Mouse (Mus musculus) heart, postnatal 0 days (tissue): ENCODE data around the gene Ccdc34.

Experiments
- CTCF ChIP-seq: IDR thresholded peaks from 2 replicates; pipeline ENCODE4 v1.5.1; 2016; ENCODE audit warnings: antibody characterized with exemption, control low read depth, low read depth
- EP300 ChIP-seq: IDR thresholded peaks from 2 replicates; pipeline ENCODE4 v1.6.1; 2016; ENCODE audit warnings: antibody characterized with exemption, low read depth

DNA sequence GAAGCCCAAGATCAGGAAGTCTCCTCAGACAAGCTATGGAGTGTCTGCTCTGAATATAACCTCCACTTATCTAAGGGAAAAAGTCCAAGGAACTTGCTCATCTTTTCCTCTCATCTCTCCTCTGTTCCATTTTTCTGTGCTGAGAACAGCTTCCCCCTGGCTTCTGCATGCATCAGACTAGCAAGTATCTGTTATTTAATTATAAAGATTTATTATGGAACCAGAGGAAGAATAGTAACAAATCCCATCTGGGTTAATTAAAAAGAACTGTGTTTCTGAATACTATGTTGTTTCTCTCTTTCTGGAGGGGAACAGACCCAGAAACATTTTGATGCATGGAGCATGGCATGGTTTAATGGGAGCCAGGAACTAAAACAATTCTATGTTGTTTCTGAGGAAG lies 51.3 kb downstream of the Ccdc34 start:
- TF ChIP-seq EP300 (no peak), CTCF (no peak)
